Mouse (Mus musculus): ENCODE results near the gene Ccdc73. TPM values are rescaled to one million over a fixed set of nuclear protein-coding genes. Genes with fewer than 3 reads are reported as not detected.
"Not testable (repeated sequence)": the region's sequence is repeated elsewhere in the genome, so short reads cannot be mapped to it uniquely, and the experiment has no call there.

Gene Ccdc73
- total RNA-seq, 2 experiments from 2014 or later = 1.4 to 2.5 TPM

DNA sequence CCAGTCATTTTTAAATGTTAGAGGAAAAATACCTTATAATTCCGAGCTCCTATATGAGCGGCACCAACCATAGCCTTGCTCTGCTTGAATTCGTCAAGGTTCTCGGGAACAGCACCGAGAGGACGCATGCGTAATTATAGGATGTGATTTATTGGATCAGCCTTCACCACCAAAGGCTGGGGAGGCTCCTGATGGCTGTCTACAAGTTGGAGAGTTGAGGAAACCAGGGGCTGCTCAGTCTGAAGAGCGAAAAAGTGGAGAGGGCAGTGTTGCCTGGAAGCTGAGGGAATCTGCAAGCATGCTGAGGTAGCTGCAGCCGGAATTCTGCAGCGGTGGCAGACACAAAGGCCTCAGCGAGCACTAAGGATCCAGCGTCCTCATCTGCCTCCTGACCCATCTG lies 153.7 kb downstream of the Ccdc73 start:
- DNase-seq (ENCODE audit: extremely low spot score in 1 of 2, low spot score in 2 of 2) = no peak
- intact Hi-C loops (cut with DNase I) = no loop called here

DNA sequence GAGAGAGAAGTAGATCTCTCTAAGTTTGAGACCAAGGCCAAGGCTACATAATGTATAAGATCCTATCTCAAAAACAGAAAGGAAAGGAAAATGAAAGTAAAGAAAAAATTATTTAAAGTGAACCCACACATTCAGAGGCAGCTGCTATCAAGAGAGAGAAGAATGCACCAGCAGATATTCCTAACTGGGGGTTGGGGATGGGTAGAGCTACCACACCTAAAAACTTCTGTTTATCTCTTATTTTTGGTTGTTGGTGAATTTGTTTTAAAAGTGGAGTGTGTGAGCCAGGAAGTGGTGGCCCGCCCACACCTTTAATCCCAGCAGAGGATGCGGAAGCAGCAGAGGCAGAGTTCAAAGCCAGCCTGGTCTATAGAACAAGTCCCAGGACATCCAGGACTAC lies 154.2 kb downstream of the Ccdc73 start:
- no peak for DNase-seq (ENCODE audit: extremely low spot score in 1 of 2, low spot score in 2 of 2)
- intact Hi-C loops (cut with DNase I) = no loop called here

DNA sequence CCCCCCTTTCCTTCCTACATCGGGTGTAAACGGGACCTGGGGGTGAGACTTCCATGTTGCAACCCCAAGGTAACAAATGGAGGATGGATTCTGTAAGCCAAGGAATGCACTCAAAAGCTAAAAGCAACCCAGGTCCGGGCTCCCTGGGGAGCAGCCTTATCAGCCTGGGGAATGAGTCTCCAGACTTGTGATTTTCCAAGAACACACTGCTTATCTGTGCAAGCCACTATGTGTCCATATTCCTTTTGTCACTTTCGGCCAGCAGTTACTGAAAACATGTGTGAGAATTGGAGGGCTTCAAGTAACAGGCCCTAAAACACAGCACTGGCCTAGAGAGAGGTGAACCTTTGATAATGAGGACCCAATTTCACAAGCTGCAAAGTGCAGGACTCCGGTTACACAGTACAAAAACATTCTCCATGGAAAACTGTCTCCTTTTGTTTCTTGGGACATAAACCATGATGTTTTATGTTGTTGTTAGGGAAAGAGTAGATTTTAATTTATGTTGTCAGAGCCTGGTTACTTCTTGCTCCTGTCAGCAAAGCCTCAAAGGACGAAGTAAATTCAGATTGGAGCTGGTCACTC lies 155.5 kb downstream of the Ccdc73 start:
- intact Hi-C loops (cut with DNase I) = no loop called here
- no peak for DNase-seq (ENCODE audit: extremely low spot score in 1 of 2, low spot score in 2 of 2)

DNA sequence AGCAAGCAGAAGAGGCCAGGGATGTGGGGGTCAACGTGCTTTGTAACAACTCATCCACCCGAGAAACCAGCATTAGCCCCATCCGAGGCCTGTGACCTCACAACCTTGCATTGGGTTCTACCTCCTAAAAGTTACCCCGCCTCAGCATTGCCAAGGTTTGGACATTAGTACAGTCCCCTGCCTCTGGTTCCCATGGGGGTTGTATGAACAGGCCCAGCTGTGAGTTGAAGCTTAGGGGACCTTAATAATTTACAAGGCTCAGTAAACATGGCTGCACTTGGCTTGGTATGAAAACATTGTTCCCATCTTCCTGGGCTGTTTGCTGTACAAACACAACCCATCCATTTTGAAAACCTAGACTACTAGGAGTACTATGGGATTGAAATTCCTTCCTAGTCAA lies 156.2 kb downstream of the Ccdc73 start:
- intact Hi-C loops (cut with DNase I) = no loop called here
- DNase-seq (ENCODE audit: extremely low spot score in 1 of 2, low spot score in 2 of 2) = no peak

DNA sequence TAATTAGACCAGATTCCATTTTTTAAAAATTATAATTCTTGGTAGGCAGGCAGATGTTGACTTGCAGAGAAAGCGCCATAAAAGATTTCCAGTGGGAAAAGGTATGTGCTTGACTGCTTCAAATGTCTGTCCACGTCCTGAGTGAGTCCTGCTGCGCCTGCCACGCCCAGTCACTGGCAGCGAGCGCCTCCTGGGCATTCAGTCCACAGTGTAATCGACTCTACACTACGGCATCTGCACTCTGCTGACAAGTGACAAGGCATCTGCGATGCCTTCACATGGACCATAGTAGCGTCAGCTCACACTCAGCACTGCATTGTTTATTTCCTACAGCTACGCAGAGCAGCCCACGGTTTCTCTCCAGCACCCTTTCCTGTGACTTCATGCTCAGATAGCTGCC lies 158.0 kb downstream of the Ccdc73 start:
- DNase-seq (ENCODE audit: extremely low spot score in 1 of 2, low spot score in 2 of 2); intact Hi-C loops (cut with DNase I): not testable (repeated sequence)

DNA sequence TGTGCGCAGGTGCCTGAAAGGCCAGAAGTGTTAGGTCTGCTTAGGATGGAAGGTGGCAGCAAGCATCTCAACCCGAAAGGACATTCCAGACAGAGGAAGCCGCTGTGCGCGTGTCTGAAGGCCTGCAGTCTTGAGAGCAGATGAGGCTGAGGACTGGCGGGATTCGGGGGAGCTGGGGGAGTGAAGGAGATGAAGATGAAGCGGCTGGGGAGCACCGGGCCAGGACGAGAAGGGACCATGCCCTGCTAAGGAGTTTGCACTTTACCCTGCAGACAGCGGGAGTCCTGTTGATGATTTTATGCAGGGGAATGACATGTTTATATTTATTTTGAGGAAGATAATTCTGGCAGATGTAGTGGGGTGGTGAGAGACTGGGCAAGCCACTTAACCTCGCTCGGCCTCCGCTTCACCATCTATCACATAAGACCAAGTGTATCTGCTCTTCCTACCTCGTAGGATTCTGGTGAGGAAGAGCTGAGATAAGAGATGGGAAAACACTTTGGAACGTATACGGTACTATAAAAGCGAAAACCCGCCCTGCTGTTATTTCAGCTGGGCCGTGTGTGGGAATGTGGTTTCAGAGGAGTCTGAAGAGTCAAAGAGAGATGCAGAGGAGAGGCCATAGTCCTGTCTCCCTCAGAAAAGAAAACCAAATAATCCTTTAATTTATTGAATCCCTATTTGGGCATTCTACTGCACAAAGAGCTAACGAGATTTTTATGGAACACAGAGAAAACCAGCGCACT lies 159.5 kb downstream of the Ccdc73 start:
- DNase-seq (ENCODE audit: extremely low spot score in 1 of 2, low spot score in 2 of 2) = no peak
- intact Hi-C loops (cut with DNase I) = no loop called here

DNA sequence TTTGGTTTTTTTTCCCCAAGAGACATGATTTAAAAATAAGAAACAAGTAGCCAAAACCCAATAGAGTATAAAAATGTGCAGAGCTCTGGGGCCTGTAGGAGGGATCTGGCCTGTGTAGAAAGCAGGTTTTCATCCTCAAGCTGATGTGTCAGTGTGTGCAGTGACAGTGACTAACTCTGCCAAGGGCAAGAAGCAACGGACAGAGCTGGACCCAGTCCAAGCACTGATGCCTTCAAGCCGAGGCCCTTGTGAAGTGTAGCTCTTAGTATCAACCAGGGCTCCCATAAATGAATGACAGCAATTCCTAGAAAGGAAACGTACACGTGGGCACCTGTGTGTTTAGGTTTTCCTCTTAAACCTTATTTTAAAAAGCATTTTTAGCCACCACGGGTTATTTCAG lies 161.2 kb downstream of the Ccdc73 start:
- no peak for DNase-seq (ENCODE audit: extremely low spot score in 1 of 2, low spot score in 2 of 2)
- intact Hi-C loops (cut with DNase I) = no loop called here

DNA sequence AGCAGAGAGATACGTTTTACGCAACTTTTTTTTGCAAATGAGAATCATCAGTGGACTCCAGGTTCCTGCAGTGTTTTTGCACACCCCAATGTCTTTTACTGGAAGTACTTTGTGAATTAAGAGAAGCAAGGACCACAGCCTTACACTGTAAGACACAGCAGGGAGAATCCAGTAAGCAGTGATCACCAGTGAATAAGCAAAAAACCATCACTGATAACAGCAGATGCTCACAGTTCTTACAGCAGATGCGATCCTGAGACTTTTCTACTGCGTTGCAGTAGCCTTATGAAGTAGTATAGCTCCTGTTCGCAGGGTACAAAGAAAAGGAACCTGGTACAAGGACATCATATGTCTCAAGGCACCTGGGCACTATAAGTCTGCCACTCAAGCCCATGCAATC lies 162.9 kb downstream of the Ccdc73 start:
- intact Hi-C loops (cut with DNase I) = no loop called here
- no peak for DNase-seq (ENCODE audit: extremely low spot score in 1 of 2, low spot score in 2 of 2)

DNA sequence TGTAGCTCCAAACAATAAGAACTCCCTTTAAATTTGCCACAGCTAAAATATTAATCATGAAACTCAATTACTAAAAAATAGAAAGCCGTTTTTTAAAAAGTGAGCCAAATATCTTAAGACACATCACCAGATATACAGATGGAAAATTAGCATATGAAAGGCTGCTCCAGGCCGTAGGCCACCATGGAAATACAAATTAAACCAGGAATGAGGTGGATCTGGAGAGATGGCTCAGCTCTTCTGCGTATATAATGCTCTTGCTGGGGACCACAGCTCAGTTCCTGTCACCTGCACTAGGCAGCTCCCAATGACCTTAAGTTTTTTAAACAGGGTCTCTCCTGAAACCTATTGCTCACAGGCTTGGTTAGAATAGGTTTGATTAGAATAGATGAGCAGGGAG lies 166.5 kb downstream of the Ccdc73 start:
- no peak for DNase-seq (ENCODE audit: extremely low spot score in 1 of 2, low spot score in 2 of 2)
- intact Hi-C loops (cut with DNase I) = no loop called here

DNA sequence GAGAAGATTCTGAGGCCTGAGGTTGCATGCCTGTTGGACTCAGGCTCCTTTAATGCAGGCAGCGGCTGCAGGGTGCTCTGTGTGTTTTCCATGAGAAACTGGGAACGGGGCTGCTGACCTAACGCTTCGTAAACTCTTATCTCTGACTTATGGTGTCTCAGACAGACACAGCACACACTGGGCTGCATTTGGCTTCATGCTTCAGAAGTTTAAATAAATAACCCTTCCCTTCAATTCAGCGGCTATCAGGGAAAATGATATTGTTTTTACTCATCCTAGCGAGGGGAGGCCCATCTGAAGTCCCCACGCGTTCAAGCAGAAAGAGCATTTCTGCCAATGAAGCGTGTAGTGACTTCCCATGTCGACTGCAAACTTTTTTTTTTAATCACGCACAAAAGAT lies 168.4 kb downstream of the Ccdc73 start:
- intact Hi-C loops (cut with DNase I) = no loop called here
- no peak for DNase-seq (ENCODE audit: extremely low spot score in 1 of 2, low spot score in 2 of 2)

DNA sequence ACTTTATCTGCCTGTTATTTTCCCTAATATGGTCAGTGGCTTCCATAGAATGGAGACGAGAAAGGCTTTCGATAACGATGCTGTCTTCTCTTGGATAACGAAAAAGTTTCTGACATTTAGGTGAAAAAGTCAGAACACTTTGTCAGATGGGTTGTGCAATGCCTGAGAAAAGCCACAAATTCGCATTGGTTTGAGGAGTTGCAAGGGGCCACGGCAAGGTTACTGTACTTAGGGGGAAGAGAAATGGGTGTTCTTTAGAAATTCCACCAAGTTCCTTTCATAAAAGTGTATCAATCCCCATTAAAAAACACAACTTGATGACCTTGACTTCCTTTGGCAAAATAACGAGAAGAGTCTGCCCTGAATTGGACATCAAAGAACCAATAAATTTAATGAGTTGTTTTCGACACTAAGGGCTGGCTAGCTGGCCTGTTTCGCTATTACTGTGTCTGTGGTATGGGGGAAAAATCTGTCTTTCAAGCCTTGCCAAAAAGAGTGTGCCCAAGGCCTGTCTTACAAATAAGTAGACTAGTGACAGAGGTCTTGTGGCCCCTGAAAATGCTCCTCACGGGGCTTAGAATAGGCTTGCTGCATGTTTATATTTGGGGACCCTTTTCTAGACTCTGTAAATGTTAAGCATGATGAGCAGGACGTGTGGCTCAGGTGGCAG lies 168.9 kb downstream of the Ccdc73 start:
- no peak for DNase-seq (ENCODE audit: extremely low spot score in 1 of 2, low spot score in 2 of 2)
- intact Hi-C loops (cut with DNase I) = no loop called here

DNA sequence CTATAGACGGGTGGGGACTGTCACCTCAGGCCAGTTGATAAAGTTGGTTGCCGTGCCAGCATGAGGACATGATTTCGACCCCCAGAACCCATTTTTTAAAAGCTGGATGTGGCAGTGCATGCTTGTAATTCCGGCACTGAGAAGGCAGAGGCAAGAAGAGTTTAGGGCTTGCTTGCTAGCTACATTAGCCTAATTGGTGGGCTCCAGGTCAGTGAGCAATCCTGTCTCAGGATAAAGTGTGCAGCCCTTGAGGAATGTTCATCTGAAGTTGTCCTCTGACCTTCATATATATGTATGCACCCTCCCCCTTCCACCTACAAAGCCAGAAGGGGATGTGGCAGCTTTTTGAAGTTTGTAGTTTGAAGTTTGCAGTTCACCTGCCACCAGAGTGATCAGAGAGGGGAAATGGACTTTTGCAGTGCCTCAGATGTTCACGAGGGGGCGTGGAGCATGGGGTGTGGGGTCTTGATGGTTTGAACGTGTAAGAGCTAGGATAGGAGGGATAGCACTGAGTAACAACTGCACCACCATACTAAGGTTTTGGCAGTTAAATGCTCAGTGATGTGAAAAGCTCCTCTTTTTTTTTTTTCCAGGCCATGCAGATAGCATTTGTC lies 170.5 kb downstream of the Ccdc73 start:
- intact Hi-C loops (cut with DNase I) = no loop called here
- no peak for DNase-seq (ENCODE audit: extremely low spot score in 1 of 2, low spot score in 2 of 2)

DNA sequence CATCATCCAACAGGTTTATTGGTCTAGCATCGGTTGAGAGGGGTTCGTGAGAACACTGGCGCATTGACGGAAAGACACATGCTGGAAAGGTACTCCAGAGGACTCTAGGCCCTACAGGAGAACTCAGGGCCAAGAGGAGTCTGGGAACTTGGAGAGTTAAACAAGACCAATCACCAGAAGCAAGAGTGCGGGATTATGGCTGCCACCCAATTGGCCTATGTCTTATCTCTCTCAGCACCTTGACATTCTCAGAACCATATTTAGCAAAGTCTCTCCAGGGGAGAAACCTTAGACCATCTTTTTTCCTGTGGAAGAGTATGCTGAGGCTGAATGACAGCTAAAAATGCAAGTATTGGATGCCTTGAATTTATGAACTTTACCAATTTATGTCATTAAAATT lies 171.3 kb downstream of the Ccdc73 start:
- intact Hi-C loops (cut with DNase I) = no loop called here
- DNase-seq (ENCODE audit: extremely low spot score in 1 of 2, low spot score in 2 of 2) = no peak

DNA sequence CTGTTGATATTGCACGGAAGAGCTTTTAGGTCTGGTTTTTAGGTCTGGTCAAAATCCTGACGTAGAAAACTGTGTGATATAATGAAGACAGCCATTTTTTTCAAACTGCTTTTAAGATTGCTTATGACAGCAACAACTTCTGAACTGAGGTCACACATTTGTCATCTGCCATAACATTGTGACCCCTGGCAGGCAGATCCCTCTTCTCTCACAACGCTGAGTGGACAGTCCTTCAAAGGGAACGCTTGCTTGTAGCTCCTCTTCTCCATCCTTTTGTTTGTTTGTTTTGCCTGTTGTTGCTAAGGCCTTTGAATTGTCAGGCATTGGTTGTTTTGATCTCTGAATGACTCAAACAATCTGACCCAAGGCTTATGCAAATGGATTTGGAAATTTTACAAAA lies 173.3 kb downstream of the Ccdc73 start:
- intact Hi-C loops (cut with DNase I) = no loop called here
- DNase-seq (ENCODE audit: extremely low spot score in 1 of 2, low spot score in 2 of 2) = no peak

DNA sequence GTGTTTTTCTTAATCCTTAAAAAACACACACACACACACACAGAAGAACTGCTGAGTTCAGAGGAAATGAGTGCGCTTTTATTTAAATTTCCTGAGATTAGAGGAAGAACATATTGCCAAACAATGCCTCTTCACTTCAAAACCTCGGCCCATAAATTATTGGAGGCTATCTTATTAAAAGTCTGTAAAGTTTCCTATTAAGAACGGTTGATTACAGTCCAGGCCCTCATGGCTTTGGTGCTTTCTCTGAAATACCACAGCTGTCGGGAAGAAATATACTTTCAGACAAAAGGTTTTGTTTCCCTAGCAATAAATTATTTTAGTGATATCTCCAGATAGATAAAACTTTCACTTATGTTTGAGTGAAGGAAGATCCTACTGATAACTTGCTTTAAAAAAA lies 175.5 kb downstream of the Ccdc73 start:
- intact Hi-C loops (cut with DNase I) = no loop called here
- no peak for DNase-seq (ENCODE audit: extremely low spot score in 1 of 2, low spot score in 2 of 2)

DNA sequence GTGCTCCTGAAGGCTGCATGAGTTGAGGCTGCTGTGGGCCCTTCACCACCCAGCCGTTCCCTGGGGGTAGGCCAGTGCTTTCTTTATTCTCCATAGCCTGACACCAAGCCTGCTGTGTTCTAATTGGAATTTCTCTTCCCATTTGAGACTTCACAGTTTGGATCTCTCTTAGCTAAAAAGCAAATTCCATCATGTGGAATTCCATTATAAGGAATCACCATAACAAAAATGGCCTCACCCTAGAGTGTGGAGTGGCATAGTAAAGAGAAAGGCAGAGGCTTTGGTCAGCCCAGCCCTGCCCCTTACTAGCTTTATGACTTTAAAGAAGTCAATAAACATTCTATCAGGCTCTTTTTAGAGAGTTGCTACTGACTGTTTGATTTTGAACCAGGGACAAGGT lies 180.7 kb downstream of the Ccdc73 start:
- intact Hi-C loops (cut with DNase I) = no loop called here
- no peak for DNase-seq (ENCODE audit: extremely low spot score in 1 of 2, low spot score in 2 of 2)

DNA sequence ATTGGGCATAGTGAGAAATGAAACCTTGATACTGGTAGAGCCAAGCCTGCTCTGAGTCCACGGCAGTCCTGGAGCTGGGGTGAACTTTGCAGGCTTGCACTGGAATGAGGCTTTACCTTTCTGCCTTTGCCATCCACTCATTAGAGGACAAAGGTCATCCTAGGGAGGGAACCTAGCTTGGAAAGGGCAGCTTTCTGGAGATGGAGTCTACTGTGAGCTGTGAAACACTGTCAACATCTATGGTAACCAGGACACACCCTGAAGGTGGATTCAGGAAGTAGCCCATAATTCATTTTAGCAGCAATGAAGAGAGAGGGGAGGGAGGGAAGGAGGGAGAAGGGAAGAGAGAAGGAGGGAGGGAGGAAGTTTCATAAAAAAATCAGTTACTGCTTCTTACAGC lies 187.9 kb downstream of the Ccdc73 start:
- DNase-seq (ENCODE audit: extremely low spot score in 1 of 2, low spot score in 2 of 2) = no peak
- intact Hi-C loops (cut with DNase I) = no loop called here

DNA sequence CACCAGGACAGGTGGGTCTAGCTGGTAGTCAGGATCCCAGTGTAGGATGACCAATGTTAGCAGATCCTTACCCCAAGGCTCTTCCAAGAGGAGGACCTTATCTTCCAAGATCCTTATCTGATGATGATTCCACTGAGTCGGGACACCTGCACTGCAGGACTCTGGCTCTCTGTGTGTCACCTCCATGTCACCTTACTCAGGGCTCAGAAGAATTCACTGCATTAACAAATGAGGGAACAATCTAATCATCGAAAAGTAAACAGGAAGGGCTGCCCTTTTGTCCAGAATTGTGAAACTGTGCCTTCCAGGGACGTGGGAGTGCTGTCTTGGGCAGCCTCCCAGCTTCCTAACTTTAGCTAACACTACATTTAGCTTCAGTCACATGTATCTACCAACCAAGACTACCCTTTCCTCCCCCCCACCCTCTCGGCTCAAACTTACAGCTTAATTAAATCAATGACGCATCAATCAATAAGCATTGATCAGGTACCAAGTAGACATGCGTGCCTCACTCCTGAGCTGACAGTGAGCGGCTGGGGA lies 191.0 kb downstream of the Ccdc73 start:
- intact Hi-C loops (cut with DNase I) = no loop called here
- no peak for DNase-seq (ENCODE audit: extremely low spot score in 1 of 2, low spot score in 2 of 2)

DNA sequence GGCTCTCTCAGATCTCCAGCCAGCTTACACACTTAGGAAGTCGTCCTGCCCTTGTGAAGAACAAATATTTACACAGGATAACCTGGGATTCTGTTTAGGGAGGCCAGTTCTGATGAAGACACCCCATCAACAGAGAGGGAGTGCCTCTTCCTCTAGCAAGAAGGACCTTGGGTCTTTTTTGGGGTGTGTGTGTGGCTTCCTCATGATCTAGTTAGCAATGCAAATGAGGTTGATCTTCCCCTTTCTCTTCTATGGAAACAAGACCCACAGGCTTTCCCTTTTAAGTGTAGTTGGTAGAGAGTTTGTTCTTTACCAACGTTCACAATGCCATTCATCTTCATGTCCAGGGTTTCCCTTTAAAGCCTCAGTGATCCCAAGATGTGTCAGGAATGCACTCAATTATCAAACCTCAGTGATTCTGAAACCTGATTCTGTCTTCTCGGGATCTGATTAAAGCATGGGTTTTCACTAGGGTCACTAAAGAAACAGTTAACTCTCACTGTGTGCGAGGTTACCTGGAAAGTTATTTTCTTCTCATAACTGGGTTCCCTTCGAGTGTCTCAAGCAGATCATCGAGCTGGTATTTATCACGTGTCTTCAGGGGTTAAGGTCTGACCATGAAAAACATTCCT lies 195.3 kb downstream of the Ccdc73 start:
- intact Hi-C loops (cut with DNase I) = no loop called here
- DNase-seq (ENCODE audit: extremely low spot score in 1 of 2, low spot score in 2 of 2) = no peak

All from left cerebral cortex, postnatal 10 days (tissue).